Comparison of ENCODE assay signal across 9 mouse cellular contexts in genomic region chr4:152520083-152520482, GRCm38 (mm10). TPM values are rescaled to one million over a fixed set of nuclear protein-coding genes. Genes with fewer than 3 reads are reported as not detected.
A peak's percentile ranks its signal among the peaks of the same experiment; 100 is the strongest.
DNase-seq lines count a peak whose midpoint lies in the region; ATAC-seq and TF ChIP-seq lines count a peak whose summit lies in the region.
"Had no signal": no experiment of that assay in that cellular context is flagged by ENCODE, and none has a peak within 500 bp of the region (broad histone marks: within the 10 kb centered on the region; RNA-seq: fewer than 3 reads in every experiment).

No protein-coding gene starts in this region.

- H3K4me2 ChIP-seq in kidney, embryonic 14.5 days (replicated peaks; ENCODE audit: low read depth, low read length): no peak overlapping the region
- no peak overlapping the region for H3K4me2 ChIP-seq in hindbrain, postnatal 0 days (ENCODE audit: low read depth, low read length)
- H3K4me2 ChIP-seq in neural tube, embryonic 11.5 days (ENCODE audit: low read depth): no peak overlapping the region
- H3K4me2 ChIP-seq: embryonic facial prominence, embryonic 13.5 days had no signal

- H3K4me1 ChIP-seq in kidney, embryonic 14.5 days (ENCODE audit: control insufficient read depth, insufficient read depth, low read length): no peaks in the 10 kb centered on the region
- no peaks in the 10 kb centered on the region for H3K4me1 ChIP-seq in hindbrain, postnatal 0 days (ENCODE audit: insufficient read depth, low read length)
- no peaks in the 10 kb centered on the region for H3K4me1 ChIP-seq in neural tube, embryonic 11.5 days (ENCODE audit: control insufficient read depth, insufficient read depth, low read length)
- H3K4me1 ChIP-seq: embryonic facial prominence, embryonic 13.5 days had no signal

- H3K27me3 ChIP-seq in kidney, embryonic 14.5 days (ENCODE audit: control insufficient read depth, insufficient read depth, low read length): no peaks in the 10 kb centered on the region
- H3K27me3 ChIP-seq in hindbrain, postnatal 0 days (ENCODE audit: insufficient read depth, low read length): no peaks in the 10 kb centered on the region
- H3K27me3 ChIP-seq in neural tube, embryonic 11.5 days (ENCODE audit: control insufficient read depth, insufficient read depth, low read length): no peaks in the 10 kb centered on the region
- H3K27me3 ChIP-seq: embryonic facial prominence, embryonic 13.5 days had no signal

- no peak overlapping the region for H3K9ac ChIP-seq in kidney, embryonic 14.5 days (ENCODE audit: low read depth, low read length)
- H3K9ac ChIP-seq in hindbrain, postnatal 0 days (replicated peaks; ENCODE audit: low read length): no peak overlapping the region
- no peak overlapping the region for H3K9ac ChIP-seq in neural tube, embryonic 11.5 days (ENCODE audit: low read length)
- H3K9ac ChIP-seq: embryonic facial prominence, embryonic 13.5 days had no signal

- no peaks in the 10 kb centered on the region for H3K36me3 ChIP-seq in kidney, embryonic 14.5 days (ENCODE audit: control insufficient read depth, insufficient read depth, low read length)
- H3K36me3 ChIP-seq in hindbrain, postnatal 0 days (ENCODE audit: insufficient read depth, low read length): no peaks in the 10 kb centered on the region; the same call in 1 of the 2 replicates
- H3K36me3 ChIP-seq in neural tube, embryonic 11.5 days (ENCODE audit: control insufficient read depth, insufficient read depth, low read length): no peaks in the 10 kb centered on the region
- H3K36me3 ChIP-seq: embryonic facial prominence, embryonic 13.5 days had no signal

- no peak for ATAC-seq in kidney, embryonic 14.5 days (ENCODE audit: low FRiP score, low TSS enrichment)
- ATAC-seq in hindbrain, postnatal 0 days: peak; percentile 55; the same call in 1 of the 2 replicates
- no peak for ATAC-seq in neural tube, embryonic 11.5 days (ENCODE audit: insufficient read depth, low FRiP score, low TSS enrichment)

- intact Hi-C loops in left cerebral cortex, postnatal 36 days (cut with DNase I): no loop called here

- TF ChIP-seq CTCF in hindbrain, postnatal 0 days (IDR thresholded peaks at IDR 0.05; ENCODE audit: low read depth): peak; percentile 96

- no peak overlapping the region for H3K27ac ChIP-seq in kidney, embryonic 14.5 days (ENCODE audit: low read depth, low read length)
- H3K27ac ChIP-seq in hindbrain, postnatal 0 days: no peak overlapping the region
- no peak overlapping the region for H3K27ac ChIP-seq in neural tube, embryonic 11.5 days (ENCODE audit: low read depth, low read length)
- H3K27ac ChIP-seq: embryonic facial prominence, embryonic 13.5 days had no signal

- H3K9me3 ChIP-seq in kidney, embryonic 14.5 days (ENCODE audit: control insufficient read depth, low read length): no peaks in the 10 kb centered on the region
- H3K9me3 ChIP-seq in hindbrain, postnatal 0 days (ENCODE audit: low read length): no peaks in the 10 kb centered on the region
- no peaks in the 10 kb centered on the region for H3K9me3 ChIP-seq in neural tube, embryonic 11.5 days (ENCODE audit: control insufficient read depth, low read length)
- H3K9me3 ChIP-seq: embryonic facial prominence, embryonic 13.5 days had no signal

- no peak overlapping the region for H3K4me3 ChIP-seq in kidney, embryonic 14.5 days (ENCODE audit: low read length)
- H3K4me3 ChIP-seq in hindbrain, postnatal 0 days (ENCODE audit: low read length): no peak overlapping the region
- no peak overlapping the region for H3K4me3 ChIP-seq in neural tube, embryonic 11.5 days (ENCODE audit: low read depth, low read length)
- H3K4me3 ChIP-seq: embryonic facial prominence, embryonic 13.5 days had no signal

- peak; percentile 34 for DNase-seq in kidney, adult 11 months
- DNase-seq in adrenal gland, postnatal 14 days: peak; percentile 67
- peak; percentile 62 for DNase-seq in embryo, embryonic 11.5 days (ENCODE audit: low read depth, low spot score)
- DNase-seq in hindbrain, postnatal 0 days (ENCODE audit: low spot score): peak; percentile 90
- peak; percentile 63 to 68 for DNase-seq in left cerebral cortex, postnatal 36 days (ENCODE audit: low spot score in 2 of 2)
- DNase-seq in neural tube, embryonic 11.5 days (ENCODE audit: low spot score): peak; percentile 76
- peak; percentile 65 for DNase-seq in thymus, postnatal 14 days

- WGBS in kidney, embryonic 14.5 days: 34% methylated on average over 6 of the region's 6 CpGs
- WGBS in hindbrain, postnatal 0 days: 32% methylated on average over 6 of the region's 6 CpGs
- 40% methylated on average over 6 of the region's 6 CpGs for WGBS in neural tube, embryonic 11.5 days

RNA-seq across cellular contexts. Expression of gene Kcnab2, which starts 42.4 kb away (rescaled TPM):
- 3.4 and 5.3 TPM in 2 replicates for polyA plus RNA-seq in kidney, embryonic 14.5 days (2014; fragmentation: Nextera tagmentation; extraction: Ambion mirVana)
- 6.2 and 15.7 TPM in 2 replicates for total RNA-seq in adrenal gland, postnatal 14 days (2021)
- 54.0 and 55.6 TPM in 2 replicates for total RNA-seq in hindbrain, postnatal 0 days (2014; rRNA removed)
- polyA plus RNA-seq in hindbrain, postnatal 0 days (2015; fragmentation: Nextera tagmentation; extraction: Ambion mirVana): 30.8 and 33.2 TPM in 2 replicates
- total RNA-seq in left cerebral cortex, postnatal 36 days (2021): 100 to 1,000 TPM; 380 to 388 TPM
- 8.5 and 8.6 TPM in 2 replicates for polyA plus RNA-seq in neural tube, embryonic 11.5 days (2014; fragmentation: Nextera tagmentation; extraction: Ambion mirVana)

RNA-seq across cellular contexts. Expression of gene Nphp4, which starts 43.6 kb away (rescaled TPM):
- polyA plus RNA-seq in kidney, embryonic 14.5 days (2014; fragmentation: Nextera tagmentation; extraction: Ambion mirVana): 3.3 and 3.7 TPM in 2 replicates
- total RNA-seq in adrenal gland, postnatal 14 days (2021): 3.3 and 3.9 TPM in 2 replicates
- 8.7 and 10.4 TPM in 2 replicates for total RNA-seq in hindbrain, postnatal 0 days (2014; rRNA removed)
- 3.9 and 4.0 TPM in 2 replicates for polyA plus RNA-seq in hindbrain, postnatal 0 days (2015; fragmentation: Nextera tagmentation; extraction: Ambion mirVana)
- 10 to 100 TPM; 18.2 to 20.3 TPM for total RNA-seq in left cerebral cortex, postnatal 36 days (2021)
- polyA plus RNA-seq in neural tube, embryonic 11.5 days (2014; fragmentation: Nextera tagmentation; extraction: Ambion mirVana): 4.6 and 5.0 TPM in 2 replicates

Comparison
In these comparisons a context has a peak if more than half of its experiments do, and no peak if none do; other contexts are left out.
1. DNase-seq: peak in every context shown above with its lines; median percentile 90 in hindbrain, postnatal 0 days; 76 in neural tube, embryonic 11.5 days; 67 in adrenal gland, postnatal 14 days; 66 in left cerebral cortex, postnatal 36 days; 65 in thymus, postnatal 14 days; 62 in embryo, embryonic 11.5 days; 34 in kidney, adult 11 months.